Mouse (Mus musculus): ENCODE data around the gene Tceal6.
"Not testable (repeated sequence)": the region's sequence is repeated elsewhere in the genome, so short reads cannot be mapped to it uniquely, and the experiment has no call there.

Gene Tceal6

DNA sequence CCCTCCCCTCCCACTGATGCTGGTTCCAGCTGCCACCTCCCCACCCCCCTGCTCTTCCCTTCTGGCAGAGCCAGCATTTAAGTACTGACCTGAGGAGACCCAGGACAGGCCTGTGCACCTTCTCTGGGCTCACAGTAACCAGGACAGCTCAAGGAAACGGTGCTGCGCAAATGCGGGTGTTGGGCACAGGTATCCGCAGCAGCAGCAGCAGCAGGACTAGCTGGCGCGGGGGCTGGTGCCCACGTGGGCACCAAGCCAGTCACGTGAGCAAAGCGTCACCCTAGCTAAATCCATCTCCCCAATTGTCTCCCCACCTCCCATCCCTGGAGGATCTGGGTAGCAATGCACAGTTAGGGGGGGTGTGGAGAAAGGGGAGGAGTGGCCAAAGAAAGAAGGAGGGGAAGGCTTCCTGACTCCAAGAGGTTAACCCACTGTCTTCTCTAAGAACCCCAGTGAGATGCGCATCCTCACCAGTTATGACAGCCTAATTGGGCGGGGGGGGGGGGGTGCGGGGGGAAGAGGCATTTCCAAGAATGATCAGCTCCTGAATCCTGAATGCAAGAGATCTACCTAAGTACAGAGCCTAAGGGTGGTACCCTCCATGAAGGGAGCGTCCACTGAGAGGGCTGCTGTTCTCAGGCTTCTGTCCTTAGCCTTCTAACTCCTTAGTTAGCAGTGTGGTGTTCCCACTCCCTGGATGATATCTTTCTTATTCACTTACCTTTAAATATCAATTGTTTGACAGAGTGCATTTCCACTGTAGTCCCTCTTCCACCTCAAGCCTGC, at the start of gene Tceal6:
Gene Tceal6, minus strand, starts transcription at position 252 of the 786 bp plus-strand sequence.
- no peak for DNase-seq (ENCODE audit: low read depth, low spot score)

DNA sequence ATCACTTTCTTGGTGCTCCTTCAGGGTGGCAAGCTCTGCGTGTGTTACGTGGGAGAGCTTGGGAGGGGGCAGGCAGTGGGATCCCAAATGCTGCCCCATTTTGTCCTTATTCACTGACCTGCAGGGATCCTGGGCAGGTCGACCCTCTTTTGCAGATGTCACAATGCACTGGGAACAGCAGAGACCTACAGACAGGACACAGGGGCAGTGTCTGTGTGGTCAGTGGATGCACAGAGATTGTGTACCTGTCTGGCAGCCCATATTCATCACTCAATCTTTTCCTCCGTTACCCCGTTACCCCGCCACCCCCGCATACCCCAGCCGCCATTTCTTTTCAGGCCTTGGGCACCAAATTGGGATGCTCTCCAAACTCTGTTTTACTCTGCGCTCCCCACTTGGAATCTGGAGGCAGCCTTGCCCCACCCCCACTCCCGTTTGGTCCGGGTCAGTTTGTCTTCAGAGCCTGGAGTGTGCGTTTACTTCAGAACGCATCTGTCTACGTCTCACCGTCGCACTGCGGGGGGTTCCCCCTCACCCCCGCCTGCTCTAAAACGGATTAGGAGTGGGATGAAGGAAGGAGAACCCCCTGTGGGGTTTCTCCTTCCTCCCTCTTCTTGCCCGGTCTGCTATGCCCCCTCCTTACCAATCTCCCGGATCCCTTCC, 583 bp downstream of the Tceal6 start:
- DNase-seq (ENCODE audit: low read depth, low spot score), result not testable (repeated sequence)

- not testable (repeated sequence) for DNase-seq (ENCODE audit: low read depth, low spot score)
These were observed 20.6 kb downstream of the Tceal6 start for GRCm38 (mm10) chrX:135189924-135190323.

GRCm38 (mm10) chrX:135188661-135189060, 21.8 kb downstream of the Tceal6 start:
- not testable (repeated sequence) for DNase-seq (ENCODE audit: low read depth, low spot score)

DNA sequence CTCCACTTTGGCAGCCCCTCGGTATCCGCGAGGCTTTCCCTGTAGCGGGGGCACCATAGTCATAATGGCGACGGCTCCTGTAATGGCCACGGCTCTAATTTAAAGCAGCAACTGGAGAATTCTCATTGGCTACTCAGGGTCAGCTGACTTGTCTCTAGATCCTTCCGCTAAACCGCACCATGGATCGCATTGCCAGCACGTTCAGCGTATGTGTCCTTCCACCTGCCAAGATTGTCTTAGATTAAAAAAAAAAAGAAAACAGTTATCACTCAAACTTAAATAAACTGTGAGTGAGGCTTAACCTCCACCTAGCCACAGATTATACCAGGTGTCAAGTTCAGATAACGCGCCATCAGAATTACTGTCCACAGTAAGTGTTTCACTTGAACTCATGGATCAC, 33.0 kb downstream of the Tceal6 start, which contains the start of gene Gm15023:
Gene Gm15023, minus strand, starts transcription at position 101 of the 400 bp plus-strand sequence.
- DNase-seq (ENCODE audit: low read depth, low spot score), result not testable (repeated sequence)
